Mouse (Mus musculus): ENCODE results near the gene Ldlr. TPM values are rescaled to one million over a fixed set of nuclear protein-coding genes. Genes with fewer than 3 reads are reported as not detected.

Gene Ldlr
- polyA plus RNA-seq, 1 experiment, result 21.4 TPM

- DNase-seq (ENCODE audit: low read depth), result peak; percentile 36
- TF ChIP-seq CTCF (IDR thresholded peaks at IDR 0.05; ENCODE audit: borderline replicate concordance, extremely low read depth, insufficient read depth, insufficient read length), result no peak
These were observed 3.1 kb downstream of the Ldlr start for GRCm38 (mm10) chr9:21726218-21726975.

DNA sequence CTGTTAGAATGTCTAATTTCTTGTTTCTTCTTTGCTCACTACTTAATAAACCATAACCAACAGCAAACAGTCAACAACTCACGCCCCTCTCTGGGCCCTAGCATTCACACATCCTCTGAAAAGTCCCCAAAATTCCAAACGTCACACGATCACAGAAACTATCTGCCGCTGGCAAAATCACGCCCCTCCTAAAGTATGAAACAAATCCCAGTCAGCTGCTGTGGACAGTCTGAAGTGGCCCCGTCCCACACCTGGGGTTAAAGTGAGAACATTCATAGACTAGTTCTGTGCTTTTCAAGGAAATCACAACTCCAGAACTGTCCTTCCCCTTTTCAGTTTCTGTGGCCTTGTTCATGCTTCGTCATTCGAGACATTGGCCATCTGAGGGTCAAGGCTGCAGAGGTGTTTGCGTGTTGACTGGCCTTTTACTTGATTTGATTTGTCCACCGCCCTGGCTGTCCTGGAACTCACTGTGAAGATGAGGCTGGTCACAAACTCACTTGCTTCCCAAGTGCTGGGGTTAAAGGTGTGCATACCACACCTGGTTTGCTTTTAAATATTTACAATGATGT, 5.1 kb downstream of the Ldlr start:
- no peak for TF ChIP-seq POLR2A (IDR thresholded peaks at IDR 0.05; ENCODE audit: borderline replicate concordance, extremely low read depth, insufficient read depth, insufficient read length, poor library complexity, severe bottlenecking)
- DNase-seq (ENCODE audit: low read depth), result no peak

DNA sequence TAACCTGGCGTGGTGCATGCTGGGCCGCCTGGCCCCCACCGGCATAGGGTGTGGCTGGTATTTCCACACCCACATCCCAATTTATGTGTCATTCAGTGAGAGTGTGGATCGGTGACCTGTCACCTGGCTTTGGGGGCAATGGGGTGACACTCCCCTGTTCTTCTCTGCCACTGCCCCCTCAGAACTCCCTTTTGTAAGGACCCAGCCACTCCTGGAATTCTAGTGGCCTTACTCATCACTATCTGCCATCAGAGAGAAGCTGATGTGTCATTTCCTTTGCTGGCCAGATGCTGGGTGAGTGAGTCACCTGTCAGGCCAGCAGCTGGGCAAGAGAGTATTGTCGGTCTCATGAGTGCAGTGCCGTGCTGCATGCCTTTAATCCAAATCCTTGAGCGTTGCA, 6.0 kb downstream of the Ldlr start:
- TF ChIP-seq CTCF (IDR thresholded peaks at IDR 0.05; ENCODE audit: borderline replicate concordance, extremely low read depth, insufficient read depth, insufficient read length) (no peak), POLR2A (IDR thresholded peaks at IDR 0.05; ENCODE audit: borderline replicate concordance, extremely low read depth, insufficient read depth, insufficient read length, poor library complexity, severe bottlenecking) (no peak)
- no peak for DNase-seq (ENCODE audit: low read depth)

GRCm38 (mm10) chr9:21732288-21732687, 9.0 kb downstream of the Ldlr start:
- TF ChIP-seq CTCF (IDR thresholded peaks at IDR 0.05; ENCODE audit: borderline replicate concordance, extremely low read depth, insufficient read depth, insufficient read length) (no peak), POLR2A (IDR thresholded peaks at IDR 0.05; ENCODE audit: borderline replicate concordance, extremely low read depth, insufficient read depth, insufficient read length, poor library complexity, severe bottlenecking) (no peak)
- no peak for DNase-seq (ENCODE audit: low read depth)

DNA sequence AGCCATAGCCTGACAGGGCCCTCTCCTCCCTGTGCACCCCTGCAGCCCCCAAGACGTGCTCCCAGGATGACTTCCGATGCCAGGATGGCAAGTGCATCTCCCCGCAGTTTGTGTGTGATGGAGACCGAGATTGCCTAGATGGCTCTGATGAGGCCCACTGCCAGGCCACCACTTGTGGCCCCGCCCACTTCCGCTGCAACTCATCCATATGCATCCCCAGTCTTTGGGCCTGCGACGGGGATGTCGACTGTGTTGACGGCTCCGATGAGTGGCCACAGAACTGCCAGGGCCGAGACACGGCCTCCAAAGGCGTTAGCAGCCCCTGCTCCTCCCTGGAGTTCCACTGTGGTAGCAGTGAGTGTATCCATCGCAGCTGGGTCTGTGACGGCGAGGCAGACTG, 10.2 kb downstream of the Ldlr start:
- peak; percentile 20 for DNase-seq (ENCODE audit: low read depth)
- no peak for TF ChIP-seq CTCF (IDR thresholded peaks at IDR 0.05; ENCODE audit: borderline replicate concordance, extremely low read depth, insufficient read depth, insufficient read length)
- no peak for TF ChIP-seq POLR2A (IDR thresholded peaks at IDR 0.05; ENCODE audit: borderline replicate concordance, extremely low read depth, insufficient read depth, insufficient read length, poor library complexity, severe bottlenecking)

DNA sequence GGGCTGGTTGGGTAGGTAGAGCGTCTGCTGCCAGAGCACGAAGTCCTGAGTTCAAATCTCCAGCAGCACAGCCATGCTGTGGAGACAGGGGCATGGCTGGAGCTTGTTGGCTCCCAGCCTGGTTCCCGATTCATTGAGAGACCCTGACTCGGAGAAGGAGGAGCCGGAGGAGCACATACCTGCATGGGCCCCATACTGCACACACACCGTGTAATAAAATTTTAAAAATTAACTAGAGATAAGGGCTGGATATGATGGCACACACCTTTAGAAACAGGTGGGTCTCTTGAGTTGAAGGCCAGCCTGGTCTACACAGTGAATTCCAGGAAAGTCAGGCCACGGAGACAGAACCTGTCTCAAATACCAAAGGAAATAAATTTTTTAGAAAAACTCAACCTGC, 10.7 kb downstream of the Ldlr start:
- no peak for TF ChIP-seq CTCF (IDR thresholded peaks at IDR 0.05; ENCODE audit: borderline replicate concordance, extremely low read depth, insufficient read depth, insufficient read length)
- no peak for TF ChIP-seq POLR2A (IDR thresholded peaks at IDR 0.05; ENCODE audit: borderline replicate concordance, extremely low read depth, insufficient read depth, insufficient read length, poor library complexity, severe bottlenecking)
- no peak for DNase-seq (ENCODE audit: low read depth)

- TF ChIP-seq POLR2A (IDR thresholded peaks at IDR 0.05; ENCODE audit: borderline replicate concordance, extremely low read depth, insufficient read depth, insufficient read length, poor library complexity, severe bottlenecking) (no peak), CTCF (IDR thresholded peaks at IDR 0.05; ENCODE audit: borderline replicate concordance, extremely low read depth, insufficient read depth, insufficient read length) (no peak)
- no peak for DNase-seq (ENCODE audit: low read depth)
These were observed 11.8 kb downstream of the Ldlr start for GRCm38 (mm10) chr9:21735126-21735525.

DNA sequence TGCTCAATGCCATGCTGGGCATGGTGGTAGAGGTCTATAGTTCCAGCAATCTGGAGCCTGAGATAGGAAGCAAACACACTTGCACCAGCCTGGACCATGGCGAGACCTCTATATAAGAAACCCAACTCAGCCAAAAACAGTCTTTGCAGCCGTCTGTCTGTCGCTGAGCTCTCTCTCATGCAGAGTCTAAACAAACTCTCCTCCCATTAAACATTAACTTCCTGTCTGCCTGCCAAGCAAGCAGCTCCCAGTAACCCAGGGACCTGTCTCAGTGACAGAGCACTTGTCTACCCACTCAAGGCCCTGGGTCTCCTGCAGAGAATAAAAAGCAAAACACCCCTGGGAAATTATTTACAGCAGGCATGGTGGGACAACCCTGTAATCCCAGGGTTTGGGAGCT, 13.3 kb downstream of the Ldlr start:
- DNase-seq (ENCODE audit: low read depth), result no peak
- TF ChIP-seq POLR2A (IDR thresholded peaks at IDR 0.05; ENCODE audit: borderline replicate concordance, extremely low read depth, insufficient read depth, insufficient read length, poor library complexity, severe bottlenecking) (no peak), CTCF (IDR thresholded peaks at IDR 0.05; ENCODE audit: borderline replicate concordance, extremely low read depth, insufficient read depth, insufficient read length) (no peak)

- DNase-seq (ENCODE audit: low read depth), result no peak
- TF ChIP-seq POLR2A (IDR thresholded peaks at IDR 0.05; ENCODE audit: borderline replicate concordance, extremely low read depth, insufficient read depth, insufficient read length, poor library complexity, severe bottlenecking) (no peak), CTCF (IDR thresholded peaks at IDR 0.05; ENCODE audit: borderline replicate concordance, extremely low read depth, insufficient read depth, insufficient read length) (no peak)
These were observed 13.9 kb downstream of the Ldlr start for GRCm38 (mm10) chr9:21737188-21737587.

DNA sequence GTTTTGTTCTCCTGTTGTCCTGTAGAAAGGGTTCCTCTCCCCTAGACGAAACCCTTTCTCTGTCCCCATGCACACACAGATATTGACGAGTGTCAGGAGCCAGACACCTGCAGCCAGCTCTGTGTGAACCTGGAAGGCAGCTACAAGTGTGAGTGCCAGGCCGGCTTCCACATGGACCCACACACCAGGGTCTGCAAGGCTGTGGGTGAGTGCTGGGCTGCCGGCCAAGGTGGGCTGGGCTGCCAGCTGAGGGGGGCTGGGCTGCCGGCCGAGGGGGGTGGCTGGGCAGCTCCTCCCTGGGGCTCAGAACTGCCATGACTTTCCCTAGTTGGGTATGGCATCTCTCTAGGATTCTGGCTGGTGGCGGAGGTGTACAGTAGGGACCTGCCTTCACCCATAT, 15.5 kb downstream of the Ldlr start:
- TF ChIP-seq CTCF (IDR thresholded peaks at IDR 0.05; ENCODE audit: borderline replicate concordance, extremely low read depth, insufficient read depth, insufficient read length) (no peak), POLR2A (IDR thresholded peaks at IDR 0.05; ENCODE audit: borderline replicate concordance, extremely low read depth, insufficient read depth, insufficient read length, poor library complexity, severe bottlenecking) (no peak)
- peak; percentile 25 for DNase-seq (ENCODE audit: low read depth)

- no peak for TF ChIP-seq POLR2A (IDR thresholded peaks at IDR 0.05; ENCODE audit: borderline replicate concordance, extremely low read depth, insufficient read depth, insufficient read length, poor library complexity, severe bottlenecking)
- TF ChIP-seq CTCF (IDR thresholded peaks at IDR 0.05; ENCODE audit: borderline replicate concordance, extremely low read depth, insufficient read depth, insufficient read length), result no peak
- DNase-seq (ENCODE audit: low read depth), result no peak
These were observed 17.1 kb downstream of the Ldlr start for GRCm38 (mm10) chr9:21740427-21740826.

DNA sequence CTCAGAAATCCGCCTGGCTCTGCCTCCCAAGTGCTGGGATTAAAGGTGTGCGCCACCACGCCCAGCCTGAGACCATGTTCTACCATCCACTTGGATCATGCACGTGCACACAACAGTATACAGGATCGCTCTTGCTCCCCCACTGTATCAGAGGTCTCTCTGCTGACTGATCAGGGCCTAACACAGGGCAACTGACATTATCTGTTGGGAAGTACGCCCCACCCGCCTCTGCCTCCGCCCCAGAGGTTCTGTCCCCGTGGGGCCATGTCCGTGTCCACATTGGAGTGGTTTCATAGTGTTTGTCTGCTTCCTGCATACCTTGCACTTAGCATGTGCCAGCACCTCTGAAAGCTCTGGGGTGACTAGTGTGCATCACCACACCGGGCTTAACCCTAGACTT, 18.2 kb downstream of the Ldlr start:
- DNase-seq (ENCODE audit: low read depth), result no peak
- TF ChIP-seq POLR2A (IDR thresholded peaks at IDR 0.05; ENCODE audit: borderline replicate concordance, extremely low read depth, insufficient read depth, insufficient read length, poor library complexity, severe bottlenecking), result no peak
- TF ChIP-seq CTCF (IDR thresholded peaks at IDR 0.05; ENCODE audit: borderline replicate concordance, extremely low read depth, insufficient read depth, insufficient read length), result no peak
